Mouse (Mus musculus): ENCODE data around the gene Olfr1220. TPM values are rescaled to one million over a fixed set of nuclear protein-coding genes. Genes with fewer than 3 reads are reported as not detected.

The Olfr1220 gene
- polyA plus RNA-seq (2012; rRNA removed), result not detected in 2 replicates

DNA sequence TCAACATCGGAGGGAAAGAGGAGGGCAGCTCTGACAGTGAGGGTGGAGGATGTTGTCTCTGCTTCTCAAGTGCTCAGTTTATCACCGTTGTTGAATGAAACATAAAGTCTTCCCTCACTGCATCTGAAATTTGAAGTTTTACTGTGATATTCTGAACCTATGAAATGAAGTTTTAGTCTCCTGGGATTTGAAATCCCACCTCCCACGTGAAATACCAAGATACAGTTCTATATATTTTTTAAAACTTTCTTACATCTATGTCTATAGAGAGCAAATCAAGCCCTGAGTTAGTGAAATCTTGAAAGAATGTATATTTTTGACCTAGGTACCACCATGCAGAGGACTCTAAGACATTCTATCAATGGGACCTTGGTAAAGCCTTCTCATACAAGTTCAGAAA lies at the start of gene Olfr1220:
Olfr1220 (minus strand) TSS at position 101 of the 400 bp plus-strand sequence.

DNA sequence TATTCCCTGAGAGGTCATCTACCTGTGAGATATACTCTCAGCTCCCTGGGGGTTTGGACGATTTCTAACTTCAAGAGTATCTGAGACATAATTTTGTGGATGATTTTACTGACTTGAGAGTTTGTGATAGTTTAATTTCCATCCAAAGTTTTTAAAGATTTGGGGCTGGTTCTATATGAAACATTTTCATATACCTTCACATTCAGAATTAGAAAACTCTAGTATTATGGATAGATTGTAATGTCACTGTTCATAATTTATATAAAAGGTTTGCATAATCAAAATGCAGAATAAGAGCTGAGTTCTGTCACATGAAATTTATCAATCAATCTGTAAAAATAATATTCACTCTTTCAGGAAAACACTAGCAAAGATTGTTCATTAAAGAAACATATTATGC lies 44.8 kb upstream of the Olfr1220 start, which contains the start of gene Olfr1223:
Olfr1223 (minus strand) TSS at position 101 of the 400 bp plus-strand sequence.

DNA sequence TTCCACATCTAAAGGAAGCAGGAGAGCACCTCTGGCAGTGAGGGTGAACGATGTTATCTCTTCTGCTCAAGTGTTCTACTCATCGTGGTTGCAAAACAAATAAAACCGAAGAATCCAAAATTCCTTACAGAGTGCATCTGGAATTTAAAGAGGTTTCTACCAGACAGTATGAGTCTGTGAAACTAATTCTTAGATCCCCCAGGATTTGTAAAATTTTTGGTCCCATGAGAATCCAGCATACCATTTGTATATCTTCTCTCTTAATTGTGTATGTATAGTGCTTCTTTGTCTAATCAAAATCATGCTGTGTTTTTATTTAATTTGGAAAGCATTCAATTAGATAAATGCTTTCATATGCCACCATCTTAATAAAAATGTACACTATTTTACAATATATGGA lies 26.3 kb upstream of the Olfr1220 start, which contains the start of gene Olfr1222:
Olfr1222 (minus strand) TSS at position 101 of the 400 bp plus-strand sequence.

DNA sequence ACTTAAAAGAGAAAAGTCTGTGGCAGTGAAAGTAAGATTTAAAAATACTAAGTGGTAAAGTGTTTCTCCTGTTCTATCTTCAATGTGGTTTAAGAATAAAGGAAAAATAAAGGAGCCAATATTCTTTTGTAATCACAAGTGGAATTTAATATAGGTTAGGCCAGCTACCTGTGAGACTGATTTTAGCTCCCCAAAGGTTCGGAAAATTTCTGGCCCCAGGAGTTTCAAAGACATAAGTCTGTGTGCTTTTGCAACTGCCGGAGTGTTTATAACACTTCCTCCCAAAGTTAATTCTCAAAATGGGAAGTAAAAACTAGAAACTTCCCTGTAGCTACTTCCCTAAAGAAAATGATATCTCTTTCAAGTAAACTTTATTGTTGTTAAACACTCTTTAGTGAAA lies 10.5 kb upstream of the Olfr1220 start, which contains the start of gene Olfr1221:
Olfr1221 (minus strand) TSS at position 101 of the 400 bp plus-strand sequence.

DNA sequence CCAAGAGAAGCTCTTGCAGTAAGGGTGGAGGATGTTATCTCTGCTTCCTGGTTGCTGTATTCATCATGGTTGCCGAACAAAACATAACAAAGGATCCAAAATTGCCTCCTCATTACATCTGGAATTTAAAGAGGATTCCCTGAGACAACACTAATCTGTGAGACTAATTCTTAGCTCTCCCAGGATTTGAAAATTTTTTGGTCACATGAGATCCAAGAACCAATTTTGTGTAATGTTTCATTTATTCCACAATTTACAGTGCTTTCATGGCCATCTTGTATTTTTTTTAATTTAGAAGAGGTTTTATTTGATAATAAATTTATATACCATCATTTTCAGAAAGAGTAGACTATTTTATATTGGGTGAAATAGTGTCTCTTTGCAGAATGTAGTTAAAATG lies 23.2 kb downstream of the Olfr1220 start, which contains the start of gene Olfr1219:
Olfr1219 (minus strand) TSS at position 101 of the 400 bp plus-strand sequence.

DNA sequence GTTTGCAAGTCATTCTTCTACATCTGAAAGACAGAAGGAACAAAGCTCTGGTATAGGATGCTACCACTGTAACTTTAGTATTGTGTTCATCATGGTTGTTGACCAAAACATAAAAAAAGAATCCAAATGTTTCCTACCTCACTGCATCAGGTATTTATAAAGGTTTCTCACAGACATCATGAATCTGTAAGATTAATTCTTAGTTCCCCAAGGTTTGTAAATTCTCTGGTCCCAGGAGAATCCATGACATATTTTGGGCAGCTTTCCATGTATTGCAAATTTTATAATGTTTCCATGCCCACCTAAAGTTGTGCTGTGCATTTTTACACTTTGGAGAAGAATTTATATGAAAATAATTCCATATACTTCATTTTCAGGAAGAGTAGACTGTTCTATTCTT lies 45.5 kb downstream of the Olfr1220 start, which contains the start of gene Olfr1218:
Olfr1218 (minus strand) TSS at position 101 of the 400 bp plus-strand sequence.

Other genes with a start within 250 kb of the Olfr1220 start
- gene Olfr1206, start 243.6 kb downstream of the Olfr1220 start, polyA plus RNA-seq (2012; rRNA removed), result not detected in 2 replicates
- gene Olfr1208, start 204.5 kb downstream of the Olfr1220 start, polyA plus RNA-seq (2012; rRNA removed), result not detected in 2 replicates
- not detected in 2 replicates for gene Olfr1209, start 191.7 kb downstream of the Olfr1220 start, polyA plus RNA-seq (2012; rRNA removed)
- not detected in 2 replicates for gene Olfr1211, start 168.7 kb downstream of the Olfr1220 start, polyA plus RNA-seq (2012; rRNA removed)
- gene Olfr1212, start 152.9 kb downstream of the Olfr1220 start, polyA plus RNA-seq (2012; rRNA removed), result not detected in 2 replicates
- gene Gm13762, start 126.6 kb downstream of the Olfr1220 start, polyA plus RNA-seq (2012; rRNA removed), result not detected in 2 replicates
- gene Olfr1214, start 114.2 kb downstream of the Olfr1220 start, polyA plus RNA-seq (2012; rRNA removed), result not detected in 2 replicates
- not detected in 2 replicates for gene Olfr1215, start 99.9 kb downstream of the Olfr1220 start, polyA plus RNA-seq (2012; rRNA removed)
- not detected in 2 replicates for gene Olfr1216, start 88.5 kb downstream of the Olfr1220 start, polyA plus RNA-seq (2012; rRNA removed)
- gene Olfr1217, start 74.8 kb downstream of the Olfr1220 start, polyA plus RNA-seq (2012; rRNA removed), result not detected in 2 replicates
- gene Olfr1218, start 45.6 kb downstream of the Olfr1220 start, polyA plus RNA-seq (2012; rRNA removed), result not detected in 2 replicates
- not detected in 2 replicates for gene Olfr1219, start 23.3 kb downstream of the Olfr1220 start, polyA plus RNA-seq (2012; rRNA removed)
- gene Olfr1221, start 10.4 kb upstream of the Olfr1220 start, polyA plus RNA-seq (2012; rRNA removed), result not detected in 2 replicates
- not detected in 2 replicates for gene Olfr1222, start 26.2 kb upstream of the Olfr1220 start, polyA plus RNA-seq (2012; rRNA removed)
- gene Olfr1223, start 44.7 kb upstream of the Olfr1220 start, polyA plus RNA-seq (2012; rRNA removed), result not detected in 2 replicates
- gene Olfr1224-ps1, start 57.3 kb upstream of the Olfr1220 start, polyA plus RNA-seq (2012; rRNA removed), result not detected in 2 replicates
- not detected in 2 replicates for gene Olfr1225, start 67.8 kb upstream of the Olfr1220 start, polyA plus RNA-seq (2012; rRNA removed)
- gene Olfr1226, start 93.2 kb upstream of the Olfr1220 start, polyA plus RNA-seq (2012; rRNA removed), result not detected in 2 replicates
- gene Olfr1228, start 147.2 kb upstream of the Olfr1220 start, polyA plus RNA-seq (2012; rRNA removed), result not detected in 2 replicates
- not detected in 2 replicates for gene Olfr1229, start 181.2 kb upstream of the Olfr1220 start, polyA plus RNA-seq (2012; rRNA removed)
- gene Olfr1230, start 190.4 kb upstream of the Olfr1220 start, polyA plus RNA-seq (2012; rRNA removed), result not detected in 2 replicates
- gene Olfr1231, start 200.2 kb upstream of the Olfr1220 start, polyA plus RNA-seq (2012; rRNA removed), result not detected in 2 replicates
- gene Olfr1232, start 222.8 kb upstream of the Olfr1220 start, polyA plus RNA-seq (2012; rRNA removed), result not detected in 2 replicates
- gene Olfr1233, start 235.6 kb upstream of the Olfr1220 start, polyA plus RNA-seq (2012; rRNA removed), result not detected in 2 replicates

Measured in central nervous system, embryonic 14 days (tissue).